Mouse (Mus musculus) left cerebral cortex, adult 2 months (tissue): ENCODE measurements around the gene Nox3. TPM values are rescaled to one million over a fixed set of nuclear protein-coding genes. Genes with fewer than 3 reads are reported as not detected.

Source experiments
- DNase-seq, 2 experiments: peaks; one replicate each; pipeline ENCODE4 v3.0.0; 2021 to 2022; ENCODE audit warnings: low spot score in 2 of 2, mixed read lengths in 1 of 2; ENCODE audit errors: extremely low spot score in 1 of 2
- H3K27ac ChIP-seq: fragments of 200-600 bp; 2 replicates; pipeline ENCODE4 v1.8.1; 2022
- H3K4me3 ChIP-seq: fragments of 200-600 bp; 2 replicates; pipeline ENCODE4 v1.8.1; 2022
- CTCF ChIP-seq: fragments of 200-600 bp; IDR thresholded peaks from 2 replicates; pipeline ENCODE4 v1.8.1; 2022; ENCODE audit warnings: antibody characterized with exemption, mild to moderate bottlenecking, moderate library complexity
- intact Hi-C: fragments of 180-260 bp; cut with DNase I; formaldehyde crosslinking; loops from one replicate; pipeline ENCODE4 v1.15.1; 2025
- long read RNA-seq, 2 experiments: library from polyadenylated mRNA; stranded (forward); transcript quantifications; one replicate each; pipeline ENCODE4 v2.0.0; 2021; ENCODE audit warnings: borderline mapping rate in 2 of 2
- total RNA-seq, 2 experiments: library from RNA; stranded (reverse); gene quantifications; 2 replicates each; pipeline ENCODE4 v1.2.3; 2021

The Nox3 gene
- total RNA-seq, result under 1 TPM in 1 of 2 experiments, not detected in 1; 0.30 TPM
- long read RNA-seq, experiment 1, result 0 reads
- long read RNA-seq, experiment 2, result 0 reads

GRCm38 (mm10) chr17:3696161-3696560, at the start of gene Nox3:
Nox3 (minus strand) TSS chr17:3696261.
- Histone ChIP-seq H3K4me3 (no peak within 1 kb of the TSS), H3K27ac (no peak within 1 kb of the TSS)
- no peak for TF ChIP-seq CTCF
- intact Hi-C loops, result no loop called here
- no peak for DNase-seq

DNA sequence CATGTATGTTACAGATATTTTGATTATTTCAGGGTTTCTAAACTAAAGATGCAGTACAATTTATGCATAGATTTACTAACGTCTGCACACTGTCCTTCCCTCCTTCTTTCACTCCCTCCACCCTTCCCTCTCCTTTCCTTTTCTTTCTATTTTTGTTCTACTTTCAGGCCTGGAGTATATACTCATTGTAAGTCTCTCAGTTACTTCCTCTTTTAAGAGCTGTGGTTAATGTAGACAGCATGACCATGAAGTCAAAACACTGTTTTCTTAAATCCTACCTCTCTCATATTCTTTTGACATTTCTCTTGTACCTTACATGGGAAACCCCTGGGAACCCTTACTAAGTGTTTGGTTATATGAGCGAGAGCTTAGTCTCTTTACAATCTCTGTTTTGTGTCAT, 48.3 kb upstream of the Nox3 start:
- no peak overlapping the region for H3K4me3 ChIP-seq
- no peak for DNase-seq
- TF ChIP-seq CTCF, result no peak
- no peak overlapping the region for H3K27ac ChIP-seq
- intact Hi-C loops, result no loop called here

DNA sequence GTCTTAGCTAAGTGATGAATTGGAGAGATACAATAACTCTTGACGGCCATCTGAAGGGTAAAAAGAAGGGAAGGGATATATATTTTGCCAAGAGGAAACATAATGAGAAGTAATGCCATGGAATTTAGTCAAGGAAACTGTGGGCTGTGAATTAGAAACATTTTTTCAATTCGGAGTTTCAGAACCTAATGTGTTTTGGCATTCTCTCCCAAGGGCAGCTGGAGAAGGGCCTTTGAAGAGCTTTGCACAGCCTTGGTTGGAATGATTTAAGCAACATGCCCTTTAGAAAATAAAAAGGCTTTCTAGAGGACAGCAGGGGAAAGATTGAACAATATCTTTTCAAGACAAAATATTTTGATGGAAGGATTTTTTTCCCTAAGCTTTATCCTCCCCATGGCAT, 40.9 kb upstream of the Nox3 start:
- no peak for DNase-seq
- Histone ChIP-seq H3K27ac (no peak overlapping the region), H3K4me3 (no peak overlapping the region)
- intact Hi-C loops, result no loop called here
- TF ChIP-seq CTCF, result no peak

- intact Hi-C loops, result no loop called here
- Histone ChIP-seq H3K27ac (no peak overlapping the region), H3K4me3 (no peak overlapping the region)
- no peak for DNase-seq
- no peak for TF ChIP-seq CTCF
Observed at GRCm38 (mm10) chr17:3734286-3734685, 38.2 kb upstream of the Nox3 start.

DNA sequence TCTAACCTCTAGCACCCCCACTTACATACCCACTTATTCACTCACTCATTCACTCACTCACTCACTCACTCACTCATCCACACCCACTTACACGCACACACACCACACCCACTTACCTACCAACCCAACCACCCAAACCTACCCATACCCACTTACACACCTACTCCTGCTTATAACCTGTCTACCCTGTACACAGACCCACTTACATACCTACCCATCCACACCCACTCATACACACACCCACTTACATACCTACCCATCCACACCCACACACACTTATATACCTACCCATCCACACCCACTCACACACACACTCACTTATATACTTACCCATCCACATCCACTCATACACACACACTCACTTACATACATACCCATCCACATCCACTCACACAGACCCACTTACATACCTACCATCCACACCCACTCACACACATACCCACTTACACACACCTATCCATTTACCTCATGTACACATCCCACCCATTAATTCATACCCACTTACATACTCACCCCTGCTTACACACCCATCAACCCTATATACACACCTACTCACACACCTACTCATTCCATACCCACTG, 9.4 kb upstream of the Nox3 start:
- Histone ChIP-seq H3K27ac (no peak overlapping the region), H3K4me3 (no peak overlapping the region)
- intact Hi-C loops, result no loop called here
- TF ChIP-seq CTCF, result no peak
- no peak for DNase-seq

GRCm38 (mm10) chr17:3702320-3702719, 6.3 kb upstream of the Nox3 start:
- intact Hi-C loops, result loop anchor here (5.0 kb wide), 1 partner anchor 90 kb away; no protein-coding TSS in a partner anchor
- TF ChIP-seq CTCF, result no peak
- Histone ChIP-seq H3K27ac (peak overlapping the region; percentile 54; the same call in 1 of the 2 replicates), H3K4me3 (no peak overlapping the region)
- DNase-seq, result no peak

GRCm38 (mm10) chr17:3692817-3693216, 3.2 kb downstream of the Nox3 start:
- intact Hi-C loops, result no loop called here
- DNase-seq, result no peak
- no peak overlapping the region for H3K27ac ChIP-seq
- no peak overlapping the region for H3K4me3 ChIP-seq
- TF ChIP-seq CTCF, result no peak

DNA sequence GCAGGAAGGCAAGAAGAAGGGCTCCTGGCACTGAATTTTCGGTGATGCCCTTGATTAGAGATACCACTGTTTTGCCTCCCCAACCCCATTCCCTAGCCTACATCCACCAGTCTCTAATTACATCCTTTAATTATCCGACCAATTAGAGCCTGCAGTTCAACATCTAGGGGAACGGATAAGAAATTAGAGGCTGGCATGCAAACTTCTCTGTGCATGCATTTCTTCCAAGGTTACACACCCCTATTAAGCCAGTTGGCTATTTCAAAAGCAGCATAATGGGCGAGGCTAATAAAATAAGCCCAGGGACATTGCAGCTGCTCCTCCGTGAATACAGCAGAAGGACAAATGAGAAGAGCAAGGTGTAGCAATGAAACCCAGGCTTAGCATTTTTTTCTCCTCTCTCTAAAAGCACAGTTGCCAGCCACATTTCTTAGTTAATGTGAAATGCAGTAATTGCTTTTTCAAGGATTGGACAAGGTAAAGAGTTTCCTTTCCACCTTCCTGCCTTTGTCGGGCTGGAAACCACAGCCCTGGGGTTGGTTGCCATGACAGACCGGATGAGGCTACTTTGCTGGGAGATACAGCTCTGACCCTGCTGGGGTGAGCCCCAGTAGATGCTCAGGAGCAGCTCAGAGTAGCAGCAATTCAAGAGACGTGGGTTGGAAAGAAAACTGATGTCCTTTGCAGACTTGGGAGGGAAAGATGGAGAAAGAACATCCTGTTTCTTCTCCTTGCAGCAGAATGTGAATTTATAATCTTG, 5.4 kb downstream of the Nox3 start:
- no peak overlapping the region for H3K27ac ChIP-seq
- no peak for DNase-seq
- no peak overlapping the region for H3K4me3 ChIP-seq
- intact Hi-C loops, result no loop called here
- no peak for TF ChIP-seq CTCF

DNA sequence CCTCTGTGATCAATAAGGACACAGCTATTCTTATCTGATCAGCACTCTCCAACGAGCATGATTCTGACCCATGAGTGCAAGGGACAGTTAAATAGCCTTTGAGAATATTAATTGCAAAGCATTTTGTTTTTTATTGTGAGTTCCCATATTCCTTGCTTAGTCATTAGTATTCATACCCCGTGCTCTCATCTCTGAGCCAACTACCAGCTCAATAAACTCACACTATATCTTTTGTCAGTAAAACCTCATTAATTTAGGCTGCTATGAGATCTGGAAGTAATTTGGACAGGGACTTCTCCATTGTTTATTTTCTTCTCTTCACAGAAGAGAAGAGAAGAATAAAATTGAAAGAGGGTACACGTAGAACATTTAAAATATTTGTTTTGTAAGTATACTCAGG, 12.4 kb downstream of the Nox3 start:
- intact Hi-C loops, result no loop called here
- H3K27ac ChIP-seq, result no peak overlapping the region
- H3K4me3 ChIP-seq, result no peak overlapping the region
- TF ChIP-seq CTCF, result no peak
- DNase-seq, result no peak

GRCm38 (mm10) chr17:3669226-3669625, 26.8 kb downstream of the Nox3 start:
- no peak overlapping the region for H3K27ac ChIP-seq
- no peak overlapping the region for H3K4me3 ChIP-seq
- TF ChIP-seq CTCF, result no peak
- no peak for DNase-seq
- intact Hi-C loops, result no loop called here

GRCm38 (mm10) chr17:3667287-3667686, 28.8 kb downstream of the Nox3 start:
- intact Hi-C loops, result no loop called here
- no peak for TF ChIP-seq CTCF
- Histone ChIP-seq H3K4me3 (no peak overlapping the region), H3K27ac (no peak overlapping the region)
- DNase-seq, result no peak

DNA sequence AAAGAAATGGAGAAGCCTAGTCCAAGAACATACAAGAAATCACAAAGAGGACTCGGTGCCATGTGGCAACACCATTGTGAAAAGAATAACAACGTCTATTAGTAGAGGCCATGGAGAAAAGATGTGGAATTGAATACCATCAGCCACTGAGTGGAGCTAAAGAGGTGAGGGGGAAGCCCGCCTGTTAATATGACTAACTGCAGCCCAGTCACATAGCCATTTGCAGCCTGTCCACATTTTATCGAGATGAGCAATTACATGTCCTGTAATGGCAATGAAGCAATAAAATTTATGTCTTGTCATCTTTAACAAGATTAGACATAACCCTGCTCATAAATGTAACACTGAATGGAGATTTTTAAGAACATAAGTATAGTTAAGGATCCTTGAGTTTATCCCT, 30.7 kb downstream of the Nox3 start:
- intact Hi-C loops, result no loop called here
- Histone ChIP-seq H3K27ac (no peak overlapping the region), H3K4me3 (no peak overlapping the region)
- no peak for DNase-seq
- TF ChIP-seq CTCF, result no peak

DNA sequence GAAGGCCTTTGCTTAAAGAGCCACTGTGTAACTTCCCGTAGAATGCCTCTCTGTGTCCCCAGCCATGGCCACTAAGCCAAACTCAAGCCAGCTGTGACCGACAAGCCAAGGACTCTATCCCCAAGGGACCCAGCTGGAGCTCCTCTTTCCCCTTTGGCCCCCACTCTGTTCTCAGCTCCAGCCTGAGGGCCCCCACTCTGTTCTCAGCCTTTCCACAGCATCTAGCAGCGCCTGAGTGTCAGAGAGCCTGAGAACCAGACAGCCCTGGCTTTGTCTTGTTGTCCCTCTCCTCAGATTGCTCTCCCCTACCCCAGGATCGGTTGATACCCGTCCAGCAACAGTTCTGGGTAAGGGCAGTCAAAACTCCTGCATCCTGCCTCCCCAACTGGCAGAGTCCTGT, 36.6 kb downstream of the Nox3 start:
- no peak for TF ChIP-seq CTCF
- H3K27ac ChIP-seq, result no peak overlapping the region
- H3K4me3 ChIP-seq, result no peak overlapping the region
- no peak for DNase-seq
- intact Hi-C loops, result no loop called here
